Mouse (Mus musculus): Measurements from ENCODE around the gene Agbl3. TPM values are rescaled to one million over a fixed set of nuclear protein-coding genes. Genes with fewer than 3 reads are reported as not detected.

Agbl3 gene
- total RNA-seq, 2 experiments from 2014 or later: 1.5 to 2.2 TPM

- Histone ChIP-seq H3K27ac (no peak overlapping the region), H3K4me3 (no peak overlapping the region)
- DNase-seq: no peak
- no peak for TF ChIP-seq CTCF (IDR thresholded peaks at IDR 0.05)
- intact Hi-C loops (cut with DNase I): no loop called here
These were observed 44.2 kb downstream of the Agbl3 start for GRCm38 (mm10) chr6:34824406-34824805.

- no peak for DNase-seq
- TF ChIP-seq CTCF (IDR thresholded peaks at IDR 0.05): no peak
- no peak overlapping the region for H3K27ac ChIP-seq
- no peak overlapping the region for H3K4me3 ChIP-seq
- intact Hi-C loops (cut with DNase I): no loop called here
These were observed 52.1 kb downstream of the Agbl3 start for GRCm38 (mm10) chr6:34832352-34832751.

GRCm38 (mm10) chr6:34861546-34862053, 81.4 kb downstream of the Agbl3 start:
- DNase-seq: no peak
- Histone ChIP-seq H3K4me3 (no peak overlapping the region; the same call in 1 of the 2 replicates), H3K27ac (peak overlapping the region; percentile 96)
- intact Hi-C loops (cut with DNase I): loop anchor here (2.0 to 10.0 kb wide), 4 partner anchors 15 to 377 kb away; partner anchors contain the start of gene Agbl3
- no peak for TF ChIP-seq CTCF (IDR thresholded peaks at IDR 0.05)

GRCm38 (mm10) chr6:34862381-34862780, 82.1 kb downstream of the Agbl3 start:
- peak; percentile 48 for DNase-seq
- Histone ChIP-seq H3K4me3 (peak overlapping the region; percentile 86), H3K27ac (peak overlapping the region; percentile 96)
- intact Hi-C loops (cut with DNase I): loop anchor here (2.0 to 10.0 kb wide), 4 partner anchors 14 to 378 kb away; partner anchors contain the start of gene Agbl3
- no peak for TF ChIP-seq CTCF (IDR thresholded peaks at IDR 0.05)

GRCm38 (mm10) chr6:34862791-34863403, 82.7 kb downstream of the Agbl3 start, which contains the start of gene Tmem140:
Tmem140 (plus strand) TSS chr6:34863146.
- DNase-seq: peak; percentile 66
- peak within 1 kb of the TSS; percentile 86 for H3K4me3 ChIP-seq
- no peak for TF ChIP-seq CTCF (IDR thresholded peaks at IDR 0.05)
- H3K27ac ChIP-seq: peak within 1 kb of the TSS; percentile 96
- intact Hi-C loops (cut with DNase I): loop anchor here (2.0 to 10.0 kb wide), 4 partner anchors 14 to 378 kb away; partner anchors contain the start of gene Agbl3

- Histone ChIP-seq H3K27ac (peak overlapping the region; percentile 96), H3K4me3 (peak overlapping the region; percentile 86)
- DNase-seq: no peak
- intact Hi-C loops (cut with DNase I): loop anchor here (2.0 to 10.0 kb wide), 4 partner anchors 13 to 379 kb away; partner anchors contain the start of gene Agbl3
- TF ChIP-seq CTCF (IDR thresholded peaks at IDR 0.05): no peak
These were observed 83.7 kb downstream of the Agbl3 start for GRCm38 (mm10) chr6:34863786-34864514.

GRCm38 (mm10) chr6:34865213-34865612, 85.0 kb downstream of the Agbl3 start:
- peak; percentile 60 for DNase-seq
- intact Hi-C loops (cut with DNase I): loop anchor here (10.0 kb wide), 2 partner anchors 250 to 380 kb away; no protein-coding TSS in a partner anchor
- Histone ChIP-seq H3K4me3 (peak overlapping the region; percentile 86), H3K27ac (peak overlapping the region; percentile 96)
- TF ChIP-seq CTCF (IDR thresholded peaks at IDR 0.05): no peak

- intact Hi-C loops (cut with DNase I): loop anchor here (10.0 kb wide), 2 partner anchors 251 to 381 kb away; no protein-coding TSS in a partner anchor
- peak; percentile 59 for DNase-seq
- Histone ChIP-seq H3K27ac (peak overlapping the region; percentile 96), H3K4me3 (peak overlapping the region; percentile 86)
- no peak for TF ChIP-seq CTCF (IDR thresholded peaks at IDR 0.05)
These were observed 85.7 kb downstream of the Agbl3 start for GRCm38 (mm10) chr6:34865711-34866593.

GRCm38 (mm10) chr6:34866786-34867185, 86.6 kb downstream of the Agbl3 start:
- TF ChIP-seq CTCF (IDR thresholded peaks at IDR 0.05): no peak
- intact Hi-C loops (cut with DNase I): loop anchor here (10.0 kb wide), 2 partner anchors 252 to 382 kb away; no protein-coding TSS in a partner anchor
- H3K4me3 ChIP-seq: peak overlapping the region; percentile 86
- DNase-seq: no peak
- peak overlapping the region; percentile 96 for H3K27ac ChIP-seq

GRCm38 (mm10) chr6:34867301-34867994, 87.2 kb downstream of the Agbl3 start:
- DNase-seq: no peak
- intact Hi-C loops (cut with DNase I): loop anchor here (10.0 kb wide), 2 partner anchors 253 to 383 kb away; no protein-coding TSS in a partner anchor
- Histone ChIP-seq H3K4me3 (peak overlapping the region; percentile 86), H3K27ac (peak overlapping the region; percentile 96)
- TF ChIP-seq CTCF (IDR thresholded peaks at IDR 0.05): no peak

- TF ChIP-seq CTCF (IDR thresholded peaks at IDR 0.05): no peak
- intact Hi-C loops (cut with DNase I): loop anchor here (10.0 kb wide), 2 partner anchors 253 to 383 kb away; no protein-coding TSS in a partner anchor
- no peak for DNase-seq
- peak overlapping the region; percentile 86 for H3K4me3 ChIP-seq
- H3K27ac ChIP-seq: peak overlapping the region; percentile 96
These were observed 87.7 kb downstream of the Agbl3 start for GRCm38 (mm10) chr6:34867995-34868350.
